Mouse (Mus musculus) cortical plate, adult 2 months (tissue): Measurements from ENCODE around the gene Lcn8.

ENCODE experiments used
- CTCF ChIP-seq: fragments of 200-500 bp; IDR thresholded peaks from 2 replicates; pipeline ENCODE4 v1.5.1; 2011; ENCODE audit warnings: mild to moderate bottlenecking, control low read depth, low read length; ENCODE audit not compliant: insufficient read depth; ENCODE audit errors: extremely low read depth
- POLR2A ChIP-seq: fragments of 200-500 bp; IDR thresholded peaks from 2 replicates; pipeline ENCODE4 v1.6.1; 2011; ENCODE audit warnings: mild to moderate bottlenecking, low read length, control low read depth; ENCODE audit not compliant: insufficient read depth; ENCODE audit errors: extremely low read depth

- no peak for TF ChIP-seq CTCF
- TF ChIP-seq POLR2A, result no peak
Measured at GRCm38 (mm10) chr2:25661245-25661970, 8.5 kb downstream of the Lcn8 start.
